Mouse (Mus musculus) heart, embryonic 13.5 days (tissue): ENCODE measurements at regions not wholly inside any gene's neighbourhood (a gene's known extent, or its start where the extent isn't known, plus 50 kb on each side); places are given as distances from the start of the nearest gene placed in this dataset.

Experiments
- ATAC-seq: fragments of 200-750 bp; cut with Nextera tagmentation; 2 replicates; pipeline ENCODE4 v1.8.0; 2017; ENCODE audit warnings: moderate TSS enrichment; ENCODE audit not compliant: insufficient number of reproducible peaks, low FRiP score, low TSS enrichment; ENCODE audit errors: extremely low read depth
- H3K27ac ChIP-seq: fragments of 300-500 bp; sonication (generic); replicated peaks from 2 replicates; pipeline ENCODE4 v1.5.1; 2015; ENCODE audit warnings: moderate library complexity, mild to moderate bottlenecking, inconsistent platforms
- H3K27me3 ChIP-seq: fragments of 300-500 bp; sonication (generic); replicated peaks from 2 replicates; pipeline ENCODE4 v1.6.1; 2015; ENCODE audit warnings: mild to moderate bottlenecking, inconsistent platforms
- H3K36me3 ChIP-seq: fragments of 300-500 bp; sonication (generic); 2 replicates; pipeline ENCODE4 v1.6.1; 2015; ENCODE audit warnings: mild to moderate bottlenecking, inconsistent platforms
- H3K4me1 ChIP-seq: fragments of 300-500 bp; sonication (generic); 2 replicates; pipeline ENCODE4 v1.6.1; 2015; ENCODE audit warnings: inconsistent platforms
- H3K4me2 ChIP-seq: fragments of 300-500 bp; sonication (generic); 2 replicates; pipeline ENCODE4 v1.6.1; 2015; ENCODE audit warnings: inconsistent platforms, mild to moderate bottlenecking, moderate library complexity
- H3K4me3 ChIP-seq: fragments of 300-500 bp; sonication (generic); 2 replicates; pipeline ENCODE4 v1.5.1; 2015; ENCODE audit warnings: moderate library complexity, mild to moderate bottlenecking, inconsistent platforms
- H3K9ac ChIP-seq: fragments of 300-500 bp; sonication (generic); 2 replicates; pipeline ENCODE4 v1.6.1; 2015; ENCODE audit warnings: inconsistent platforms, mild to moderate bottlenecking, moderate library complexity
- H3K9me3 ChIP-seq: fragments of 300-500 bp; sonication (generic); 2 replicates; pipeline ENCODE4 v1.6.1; 2016; ENCODE audit warnings: inconsistent platforms
- WGBS: fragments of 180-500 bp; shearing (Covaris S2); methylation state at CpG from one replicate; pipeline ENCODE4 v1.1.7; 2015; ENCODE audit warnings: mixed read lengths; 5-methylcytosine and 5-hydroxymethylcytosine counted together

GRCm38 (mm10) chr4:139907366-139907765 is 60.5 kb downstream of the Klhdc7a start:
- Histone ChIP-seq H3K9ac (no peak overlapping the region), H3K36me3 (no peaks in the 10 kb centered on the region), H3K27me3 (peaks cover 64% of the 10 kb centered on the region), H3K4me3 (no peak overlapping the region), H3K4me2 (no peak overlapping the region), H3K9me3 (no peaks in the 10 kb centered on the region), H3K4me1 (0 out of 2 replicates have a peak, but pooled peaks cover 4% of the 10 kb centered on the region), H3K27ac (no peak overlapping the region)
- 67% methylated on average over 6 of the region's 6 CpGs for WGBS
- ATAC-seq: no peak

GRCm38 (mm10) chr4:139906176-139906575 is 61.6 kb downstream of the Klhdc7a start:
- Histone ChIP-seq H3K4me2 (no peak overlapping the region), H3K9me3 (no peaks in the 10 kb centered on the region), H3K27me3 (peaks cover 55% of the 10 kb centered on the region), H3K36me3 (no peaks in the 10 kb centered on the region), H3K4me3 (no peak overlapping the region), H3K27ac (no peak overlapping the region), H3K9ac (no peak overlapping the region), H3K4me1 (no peaks in the 10 kb centered on the region)
- WGBS: 78% methylated on average over 12 of the region's 12 CpGs
- no peak for ATAC-seq

GRCm38 (mm10) chr4:139905093-139905783 is 62.6 kb downstream of the Klhdc7a start:
- H3K27me3 ChIP-seq: peaks cover 50% of the 10 kb centered on the region
- no peak overlapping the region for H3K4me3 ChIP-seq
- H3K27ac ChIP-seq: no peak overlapping the region
- H3K9me3 ChIP-seq: no peaks in the 10 kb centered on the region
- H3K9ac ChIP-seq: no peak overlapping the region
- no peak overlapping the region for H3K4me2 ChIP-seq
- ATAC-seq: no peak
- 38% methylated on average over 17 of the region's 17 CpGs for WGBS
- H3K36me3 ChIP-seq: no peaks in the 10 kb centered on the region
- no peaks in the 10 kb centered on the region for H3K4me1 ChIP-seq

GRCm38 (mm10) chr4:139899960-139900359 is 66.6 kb upstream of the Pax7 start:
- H3K4me2 ChIP-seq: no peak overlapping the region
- no peak overlapping the region for H3K9ac ChIP-seq
- no peak overlapping the region for H3K27ac ChIP-seq
- H3K4me3 ChIP-seq: no peak overlapping the region
- ATAC-seq: no peak
- WGBS: 76% methylated on average over 9 of the region's 9 CpGs
- H3K36me3 ChIP-seq: no peaks in the 10 kb centered on the region
- H3K4me1 ChIP-seq: no peaks in the 10 kb centered on the region
- H3K9me3 ChIP-seq: 0 out of 2 replicates have a peak, but pooled peaks cover 4% of the 10 kb centered on the region
- peaks cover 1% of the 10 kb centered on the region for H3K27me3 ChIP-seq

GRCm38 (mm10) chr4:139899410-139899809 is 66.1 kb upstream of the Pax7 start:
- H3K4me1 ChIP-seq: no peaks in the 10 kb centered on the region
- 67% methylated on average over 8 of the region's 8 CpGs for WGBS

GRCm38 (mm10) chr4:139892678-139893077 is 59.4 kb upstream of the Pax7 start:
- H3K4me1 ChIP-seq: 0 out of 2 replicates have a peak, but pooled peaks cover 3% of the 10 kb centered on the region
- no peak for ATAC-seq
- no peak overlapping the region for H3K4me2 ChIP-seq
- H3K36me3 ChIP-seq: no peaks in the 10 kb centered on the region
- no peak overlapping the region for H3K4me3 ChIP-seq
- H3K27me3 ChIP-seq: no peaks in the 10 kb centered on the region; the same call in none of the 2 replicates
- WGBS: 38% methylated on average over 7 of the region's 7 CpGs
- H3K27ac ChIP-seq: no peak overlapping the region
- no peak overlapping the region for H3K9ac ChIP-seq
- 0 out of 2 replicates have a peak, but pooled peaks cover 4% of the 10 kb centered on the region for H3K9me3 ChIP-seq

More at GRCm38 (mm10) chr4:139899410-139899809, 66.1 kb upstream of the Pax7 start:
- H3K9ac ChIP-seq: no peak overlapping the region
- H3K4me3 ChIP-seq: no peak overlapping the region
- no peak for ATAC-seq
- H3K9me3 ChIP-seq: 0 out of 2 replicates have a peak, but pooled peaks cover 4% of the 10 kb centered on the region
- no peaks in the 10 kb centered on the region; the same call in 1 of the 2 replicates for H3K27me3 ChIP-seq
- no peaks in the 10 kb centered on the region for H3K36me3 ChIP-seq
- H3K27ac ChIP-seq: no peak overlapping the region
- no peak overlapping the region for H3K4me2 ChIP-seq

GRCm38 (mm10) chr4:139889013-139889412 is 55.7 kb upstream of the Pax7 start:
- 80% methylated on average over 13 of the region's 13 CpGs for WGBS
- no peak overlapping the region for H3K4me3 ChIP-seq
- H3K9me3 ChIP-seq: no peaks in the 10 kb centered on the region
- H3K36me3 ChIP-seq: no peaks in the 10 kb centered on the region
- 0 out of 2 replicates have a peak, but pooled peaks cover 3% of the 10 kb centered on the region for H3K4me1 ChIP-seq
- no peak overlapping the region for H3K4me2 ChIP-seq
- peaks cover 5% of the 10 kb centered on the region for H3K27me3 ChIP-seq
- no peak overlapping the region for H3K27ac ChIP-seq
- ATAC-seq: no peak
- no peak overlapping the region for H3K9ac ChIP-seq
